Mouse (Mus musculus) CH12.LX (cell line): Measurements from ENCODE around the gene Zfp382.

Experiments
- MAX ChIP-seq: IDR thresholded peaks from 2 replicates; pipeline ENCODE4 v1.6.1; 2011; ENCODE audit warnings: low read length, improper control_type of control experiment
- POLR2A ChIP-seq: IDR thresholded peaks from 2 replicates; pipeline ENCODE4 v1.6.1; 2011; ENCODE audit warnings: low read depth, mild to moderate bottlenecking, improper control_type of control experiment, low read length
- TCF12 ChIP-seq: IDR thresholded peaks from 2 replicates; pipeline ENCODE4 v1.6.1; 2014; ENCODE audit warnings: low read depth, mild to moderate bottlenecking, inconsistent platforms, low read length, improper control_type of control experiment

DNA sequence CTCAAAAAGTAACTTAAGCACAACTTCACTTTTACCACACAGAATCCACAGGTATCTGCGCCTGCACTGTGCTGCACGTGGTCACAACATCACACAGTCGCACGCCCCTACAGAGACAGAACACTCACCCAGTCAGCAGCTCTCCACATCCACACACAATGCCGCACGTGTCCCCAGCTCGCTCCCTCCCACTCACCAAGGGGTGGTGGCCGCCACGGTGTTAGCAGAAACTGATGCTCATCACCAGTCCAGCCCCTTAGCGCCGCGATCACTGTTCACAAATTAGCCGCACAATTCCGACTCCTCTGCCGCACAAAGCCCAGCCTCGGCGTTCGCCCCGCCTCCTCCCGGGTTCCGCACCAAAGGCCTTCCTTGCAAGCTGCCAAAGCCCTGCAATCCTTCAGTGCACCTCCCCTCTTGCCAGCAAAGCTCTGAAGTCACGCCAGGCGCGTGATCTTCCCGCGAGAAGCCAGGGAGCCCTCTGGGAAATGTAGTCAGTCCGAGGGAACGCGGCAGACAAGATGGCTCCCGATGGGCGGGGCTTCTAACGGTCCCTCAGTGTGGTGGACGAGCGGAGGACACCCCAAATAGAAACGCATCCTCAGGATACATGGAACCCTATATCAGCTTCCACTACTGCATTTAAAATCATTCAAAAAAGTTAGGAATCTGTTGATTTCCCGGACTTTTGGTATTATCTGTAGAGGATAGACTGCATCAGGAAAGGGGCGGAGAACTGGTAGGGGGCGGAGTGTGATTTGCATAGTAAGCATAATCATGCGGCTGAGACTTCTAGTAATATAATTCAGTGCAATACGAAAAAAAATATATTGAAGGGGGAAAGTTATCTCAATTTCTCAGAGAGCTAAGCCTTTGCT is 31.4 kb upstream of the Zfp382 start, which contains the start of the genes Gm26920 and Zfp566:
- TF ChIP-seq MAX (peak; percentile 94), TCF12 (peak; percentile 78), POLR2A (peak; percentile 82)
